Mouse (Mus musculus) C2C12 (cell line): Measurements from ENCODE around the gene Wdr18. TPM values are rescaled to one million over a fixed set of nuclear protein-coding genes. Genes with fewer than 3 reads are reported as not detected.
A peak's percentile ranks its signal among the peaks of the same experiment; 100 is the strongest.

Experiments
- H3K27me3 ChIP-seq: one replicate; pipeline ENCODE4 v1.6.1; 2011; ENCODE audit not compliant: control insufficient read depth, insufficient read depth, insufficient read length
- H3K36me3 ChIP-seq: one replicate; pipeline ENCODE4 v1.6.1; 2011; ENCODE audit not compliant: control insufficient read depth, insufficient read depth
- H3K4me3 ChIP-seq: one replicate; pipeline ENCODE4 v1.5.1; 2011; ENCODE audit warnings: mild to moderate bottlenecking, control low read depth; ENCODE audit not compliant: poor library complexity, insufficient read depth, severe bottlenecking
- H3K79me2 ChIP-seq: one replicate; pipeline ENCODE4 v1.6.1; 2011; ENCODE audit not compliant: control insufficient read depth, insufficient read depth
- H3K79me3 ChIP-seq: one replicate; pipeline ENCODE4 v1.6.1; 2011; ENCODE audit warnings: low read depth, control low read depth
- H3ac ChIP-seq: one replicate; pipeline ENCODE3; 2011; ENCODE audit warnings: low read depth; ENCODE audit not compliant: control insufficient read depth, insufficient read length
- CEBPB ChIP-seq: IDR thresholded peaks from one replicate; pipeline ENCODE4 v1.6.1; 2011; ENCODE audit warnings: low read depth, mild to moderate bottlenecking, control low read depth, moderate library complexity
- CTCF ChIP-seq: IDR thresholded peaks from one replicate; pipeline ENCODE4 v1.5.1; 2011; ENCODE audit not compliant: control insufficient read depth, insufficient read depth, insufficient read length
- FOSL1 ChIP-seq: IDR thresholded peaks from one replicate; pipeline ENCODE4 v1.8.0; 2011; ENCODE audit warnings: mild to moderate bottlenecking, low read length; ENCODE audit not compliant: poor library complexity, insufficient read depth, severe bottlenecking
- MAX ChIP-seq: IDR thresholded peaks from one replicate; pipeline ENCODE4 v1.6.1; 2011; ENCODE audit warnings: mild to moderate bottlenecking, control low read depth
- MYOD1 ChIP-seq: IDR thresholded peaks from one replicate; pipeline ENCODE4 v1.6.1; 2011; ENCODE audit warnings: low read depth; ENCODE audit not compliant: control insufficient read depth, insufficient read length
- MYOG ChIP-seq: IDR thresholded peaks from one replicate; pipeline ENCODE4 v1.6.1; 2011; ENCODE audit not compliant: control insufficient read depth, insufficient read length; ENCODE audit errors: extremely low read depth
- USF1 ChIP-seq: IDR thresholded peaks from one replicate; pipeline ENCODE4 v1.6.1; 2011; ENCODE audit warnings: low read depth, mild to moderate bottlenecking, control low read depth, moderate library complexity
- polyA plus RNA-seq: library from polyadenylated mRNA; unstranded; fragments of >200 nt; fragmentation: generic; extraction: Trizol; gene quantifications from one replicate; pipeline ENCODE4 v1.2.1, GENCODE M21; 2012; ENCODE audit warnings: missing spikeins

Wdr18 gene
- polyA plus RNA-seq, 1 experiment, result 48.6 TPM

GRCm38 (mm10) chr10:79916081-79916480 lies 43.9 kb upstream of the Wdr18 start:
- Histone ChIP-seq H3K79me3 (peaks cover 2% of the 10 kb centered on the region), H3ac (peak overlapping the region; percentile 92), H3K79me2 (peaks cover 24% of the 10 kb centered on the region), H3K27me3 (peaks cover 26% of the 10 kb centered on the region), H3K36me3 (peaks cover 7% of the 10 kb centered on the region), H3K4me3 (peak overlapping the region; percentile 64)
- TF ChIP-seq CEBPB, result no peak
- TF ChIP-seq MYOG, result no peak
- no peak for TF ChIP-seq MAX
- TF ChIP-seq FOSL1, result no peak
- TF ChIP-seq CTCF, result no peak
- TF ChIP-seq MYOD1, result no peak
- no peak for TF ChIP-seq USF1

DNA sequence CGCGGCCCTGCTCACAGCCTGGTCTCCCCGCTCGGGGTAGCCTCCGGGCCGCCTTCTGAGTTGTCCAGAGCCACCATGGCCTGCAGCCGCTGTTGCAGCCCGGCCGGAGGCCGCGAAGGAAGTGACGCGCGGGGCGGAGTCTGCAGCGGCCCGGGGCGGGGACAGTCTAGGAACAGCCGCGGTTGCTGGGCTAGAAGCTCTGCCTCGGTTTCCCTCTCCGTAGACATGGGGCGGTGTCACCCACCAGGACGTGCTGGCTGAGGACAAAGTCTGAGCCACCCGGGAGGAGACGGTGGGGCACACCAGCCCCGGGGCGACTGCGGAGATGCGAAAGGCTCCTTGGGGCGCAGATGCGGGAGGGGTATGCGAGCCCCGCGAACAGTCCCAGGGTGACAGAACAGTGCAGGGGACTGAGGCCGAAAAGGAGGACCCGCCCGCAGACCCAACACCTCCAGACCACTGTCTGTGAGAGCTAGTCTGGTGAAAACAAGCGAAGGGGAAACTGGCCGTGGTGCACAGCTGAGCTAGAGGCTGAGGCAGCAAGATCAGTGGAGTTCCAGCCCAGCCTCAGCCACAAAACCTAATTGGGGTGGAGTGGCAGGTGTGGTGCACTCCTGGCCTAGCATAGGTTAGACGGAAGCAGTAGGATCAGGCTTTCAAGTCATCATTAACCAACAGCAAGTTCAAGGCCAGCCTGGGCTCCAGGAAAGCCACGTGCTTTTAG lies 43.0 kb upstream of the Wdr18 start, which contains the start of gene Kiss1r:
Gene Kiss1r (plus strand): TSS at position 164 of the 724 bp plus-strand sequence.
- no peaks in the 10 kb centered on the region for H3K36me3 ChIP-seq
- H3K4me3 ChIP-seq, result peak within 1 kb of the TSS; percentile 64
- H3ac ChIP-seq, result peak within 1 kb of the TSS; percentile 92
- TF ChIP-seq MYOD1, result no peak
- no peak for TF ChIP-seq CTCF
- TF ChIP-seq USF1, result no peak
- TF ChIP-seq MYOG, result no peak
- TF ChIP-seq FOSL1, result no peak
- TF ChIP-seq MAX, result no peak
- no peak for TF ChIP-seq CEBPB
- H3K27me3 ChIP-seq, result peaks cover 34% of the 10 kb centered on the region
- peaks cover 24% of the 10 kb centered on the region for H3K79me2 ChIP-seq
- peaks cover 2% of the 10 kb centered on the region for H3K79me3 ChIP-seq

DNA sequence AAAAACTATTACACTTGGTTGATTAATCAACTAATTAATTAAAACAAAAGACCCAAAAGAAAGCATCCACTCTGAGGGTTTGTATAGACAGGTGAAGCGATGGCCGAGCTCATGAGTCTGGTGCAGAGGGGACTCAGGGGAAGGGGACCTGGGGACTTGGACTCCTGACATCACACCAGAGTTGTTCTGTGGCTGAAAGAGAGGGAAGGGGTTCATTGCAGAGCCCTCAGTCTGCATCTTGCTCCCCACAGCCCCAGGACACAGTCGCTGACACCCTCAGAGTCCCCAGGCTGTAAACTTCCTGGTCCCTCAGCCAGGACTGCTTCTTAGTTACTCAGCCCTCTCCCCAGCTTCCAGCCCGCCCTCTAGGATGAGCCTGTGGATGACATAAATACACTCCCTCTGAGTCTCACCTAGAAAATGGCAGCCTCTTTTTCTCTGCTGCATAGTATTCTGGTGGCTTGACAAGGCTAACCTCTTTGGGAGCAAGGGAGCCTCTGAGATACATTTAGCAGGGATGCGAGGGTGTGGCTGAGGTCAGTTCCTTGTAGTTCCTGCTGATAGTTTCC lies 42.3 kb upstream of the Wdr18 start:
- TF ChIP-seq FOSL1 (no peak), CEBPB (no peak), CTCF (no peak), MAX (no peak), MYOD1 (no peak), MYOG (no peak), USF1 (no peak)
- Histone ChIP-seq H3K79me2 (peaks cover 24% of the 10 kb centered on the region), H3K27me3 (peaks cover 34% of the 10 kb centered on the region), H3ac (no peak overlapping the region), H3K4me3 (no peak overlapping the region), H3K36me3 (no peaks in the 10 kb centered on the region), H3K79me3 (peaks cover 2% of the 10 kb centered on the region)

GRCm38 (mm10) chr10:79918231-79919078 lies 41.5 kb upstream of the Wdr18 start:
- Histone ChIP-seq H3K27me3 (peaks cover 34% of the 10 kb centered on the region), H3ac (no peak overlapping the region), H3K36me3 (no peaks in the 10 kb centered on the region), H3K79me2 (peaks cover 24% of the 10 kb centered on the region), H3K79me3 (peaks cover 2% of the 10 kb centered on the region), H3K4me3 (no peak overlapping the region)
- TF ChIP-seq MYOG, result no peak
- no peak for TF ChIP-seq CEBPB
- TF ChIP-seq CTCF, result no peak
- TF ChIP-seq USF1, result no peak
- TF ChIP-seq MYOD1, result no peak
- no peak for TF ChIP-seq FOSL1
- TF ChIP-seq MAX, result no peak

DNA sequence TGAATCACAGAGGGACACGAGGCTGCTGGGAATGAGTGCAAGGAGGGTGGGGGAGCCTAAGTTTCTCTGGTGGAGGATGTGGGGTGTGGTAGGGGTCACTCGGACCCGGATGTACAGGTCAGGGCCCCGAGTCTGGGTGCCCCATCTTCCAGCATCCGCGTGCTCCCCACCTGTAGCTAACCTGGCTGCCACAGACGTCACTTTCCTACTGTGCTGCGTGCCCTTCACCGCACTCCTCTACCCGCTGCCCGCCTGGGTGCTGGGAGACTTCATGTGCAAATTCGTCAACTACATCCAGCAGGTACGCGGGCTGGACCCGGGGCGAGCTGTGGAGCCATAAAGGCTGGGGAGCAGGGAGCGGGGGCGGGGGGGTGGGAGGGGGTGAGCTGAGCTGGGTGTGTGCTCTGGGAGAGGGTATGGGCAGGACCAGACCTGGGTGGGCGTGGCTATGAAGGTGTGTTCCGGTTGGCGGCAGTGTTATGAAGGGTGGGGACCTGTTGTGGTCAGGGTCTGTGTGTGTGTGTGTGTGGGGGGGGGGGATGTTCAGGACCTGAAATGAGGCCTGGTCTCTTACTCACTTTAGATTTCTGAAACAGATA lies 40.6 kb upstream of the Wdr18 start:
- H3K36me3 ChIP-seq, result no peaks in the 10 kb centered on the region
- H3K4me3 ChIP-seq, result no peak overlapping the region
- H3K79me2 ChIP-seq, result peaks cover 24% of the 10 kb centered on the region
- peak overlapping the region; percentile 7 for H3ac ChIP-seq
- peaks cover 34% of the 10 kb centered on the region for H3K27me3 ChIP-seq
- no peak for TF ChIP-seq MYOD1
- no peak for TF ChIP-seq FOSL1
- TF ChIP-seq MYOG, result no peak
- peaks cover 2% of the 10 kb centered on the region for H3K79me3 ChIP-seq
